Comparison of ENCODE assay signal across 21 mouse cellular contexts in the genomic region with DNA sequence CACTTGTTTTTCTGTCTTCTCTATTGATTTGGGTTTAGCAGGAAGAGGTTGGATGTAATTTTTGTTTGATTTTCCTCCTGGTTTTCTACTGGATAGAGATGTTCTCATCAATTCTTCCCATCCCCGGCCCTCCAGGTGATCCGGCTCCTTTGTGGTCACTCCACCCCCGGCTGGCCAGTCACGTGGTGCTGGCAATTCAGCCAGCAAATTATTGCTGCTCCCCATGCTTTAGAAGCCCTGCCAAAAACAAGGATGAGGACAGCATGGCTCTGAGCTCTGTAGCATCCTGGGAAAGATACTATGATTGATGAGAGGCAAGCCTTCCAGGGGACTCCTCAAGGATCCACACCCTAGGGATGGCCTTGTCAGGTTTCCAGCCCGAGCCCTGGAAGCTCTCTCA.
DNase-seq lines count a peak whose midpoint lies in the region; ATAC-seq and TF ChIP-seq lines count a peak whose summit lies in the region.
"Had no signal": no experiment of that assay in that cellular context is flagged by ENCODE, and none has a peak within 500 bp of the region (broad histone marks: within the 10 kb centered on the region; RNA-seq: fewer than 3 reads in every experiment).

No protein-coding gene starts in this region.

- H3K27ac ChIP-seq in heart, postnatal 0 days (ENCODE audit: low read depth): no peak overlapping the region
- H3K27ac ChIP-seq: forebrain, embryonic 10.5 days; forebrain, embryonic 13.5 days; heart, adult 2 months; hindbrain, embryonic 14.5 days had no signal

- no peak overlapping the region for H3K4me2 ChIP-seq in heart, postnatal 0 days (ENCODE audit: low read depth, low read length)
- H3K4me2 ChIP-seq: forebrain, embryonic 13.5 days; heart, embryonic 11.5 days; hindbrain, embryonic 14.5 days had no signal

- peak; percentile 58 to 74 for DNase-seq in cerebellum, postnatal 14 days
- DNase-seq in cerebellum, adult 11-12 months: no peak
- DNase-seq in heart, postnatal 0 days (ENCODE audit: low spot score): no peak
- DNase-seq in heart, adult 8-10 months (ENCODE audit: low spot score): no peak
- DNase-seq in right cerebral cortex, adult 2 months (ENCODE audit: low spot score in 2 of 2): no peak
- DNase-seq: adrenal gland, adult 8-10 months; adrenal gland, postnatal 25 days; gastrocnemius, postnatal 10 days; gastrocnemius, postnatal 36 days; heart, adult 2 months; heart, postnatal 10 days; heart, postnatal 36 days; kidney, adult 2 months had no signal

- H3ac ChIP-seq in C2C12 (ENCODE audit: control insufficient read depth, insufficient read length, low read depth): no peak overlapping the region

- no peaks in the 10 kb centered on the region for H3K4me1 ChIP-seq in heart, postnatal 0 days (ENCODE audit: control insufficient read depth, insufficient read depth)
- H3K4me1 ChIP-seq: forebrain, embryonic 13.5 days had no signal

- H3K9ac ChIP-seq in heart, postnatal 0 days (replicated peaks; ENCODE audit: low read depth, low read length): no peak overlapping the region
- H3K9ac ChIP-seq: forebrain, embryonic 13.5 days; hindbrain, embryonic 14.5 days had no signal

- peak; percentile 27; the same call in 1 of the 2 replicates for ATAC-seq in heart, postnatal 0 days (ENCODE audit: insufficient read depth, low read depth)
- ATAC-seq: activated CD4-positive, CD25-positive, alpha-beta regulatory T cell, adult 4 months; forebrain, embryonic 13.5 days; forebrain, embryonic 16.5 days; intestine, postnatal 0 days had no signal

- H3K79me2 ChIP-seq in C2C12 (ENCODE audit: control insufficient read depth, insufficient read depth): no peaks in the 10 kb centered on the region

- no peaks in the 10 kb centered on the region for H3K36me3 ChIP-seq in heart, postnatal 0 days (replicated peaks; ENCODE audit: control insufficient read depth, insufficient read depth, low read length)
- H3K36me3 ChIP-seq in C2C12 (ENCODE audit: control insufficient read depth, insufficient read depth): no peaks in the 10 kb centered on the region
- H3K36me3 ChIP-seq: forebrain, embryonic 10.5 days had no signal

- no peak for TF ChIP-seq EP300 in heart, postnatal 0 days (IDR thresholded peaks at IDR 0.05; ENCODE audit: low read depth)

- H3K9me3 ChIP-seq in heart, postnatal 0 days (replicated peaks; ENCODE audit: control insufficient read depth, low read length): no peaks in the 10 kb centered on the region
- H3K9me3 ChIP-seq: forebrain, embryonic 10.5 days; forebrain, embryonic 13.5 days had no signal

- 79% methylated on average over 5 of the region's 5 CpGs for WGBS in heart, postnatal 0 days

- TF ChIP-seq CTCF in heart, postnatal 0 days (IDR thresholded peaks at IDR 0.05; ENCODE audit: low read depth): no peak
- no peak for TF ChIP-seq CTCF in C2C12 (IDR thresholded peaks at IDR 0.05; ENCODE audit: control insufficient read depth, insufficient read depth, insufficient read length)

- no peak overlapping the region for H3K4me3 ChIP-seq in heart, postnatal 0 days (ENCODE audit: low read depth, low read length)
- H3K4me3 ChIP-seq in C2C12 (ENCODE audit: insufficient read depth, poor library complexity, severe bottlenecking): no peak overlapping the region
- H3K4me3 ChIP-seq: forebrain, embryonic 10.5 days; forebrain, embryonic 13.5 days; heart, adult 2 months had no signal

- H3K79me3 ChIP-seq in C2C12 (ENCODE audit: low read depth): no peaks in the 10 kb centered on the region

- no peaks in the 10 kb centered on the region for H3K27me3 ChIP-seq in heart, postnatal 0 days (ENCODE audit: control insufficient read depth, insufficient read depth, low read length)
- no peaks in the 10 kb centered on the region for H3K27me3 ChIP-seq in C2C12 (ENCODE audit: control insufficient read depth, insufficient read depth, insufficient read length)

TF ChIP-seq in C2C12, 6 proteins besides CTCF, POLR2A, EP300 and RAD21:
- no peak for TF ChIP-seq MYOG (IDR thresholded peaks at IDR 0.05; ENCODE audit: control insufficient read depth, extremely low read depth, insufficient read length)
- no peak for TF ChIP-seq MAX (IDR thresholded peaks at IDR 0.05)
- no peak for TF ChIP-seq CEBPB (IDR thresholded peaks at IDR 0.05; ENCODE audit: low read depth)
- peak; percentile 9 for TF ChIP-seq USF1 (IDR thresholded peaks at IDR 0.05; ENCODE audit: low read depth)
- TF ChIP-seq MYOD1 (IDR thresholded peaks at IDR 0.05; ENCODE audit: control insufficient read depth, insufficient read length, low read depth): no peak

Comparison
In these comparisons a context has a peak if more than half of its experiments do, and no peak if none do; other contexts are left out.
1. DNase-seq: peak in cerebellum, postnatal 14 days (2 of 2); none in cerebellum, adult 11-12 months (single experiment), heart, postnatal 0 days (single experiment), heart, adult 8-10 months (single experiment) and right cerebral cortex, adult 2 months (0 of 2).